Mouse (Mus musculus) heart, adult 2 months (tissue): ENCODE data around the gene Ndufab1.

ENCODE experiments used
- CTCF ChIP-seq: fragments of 200-600 bp; IDR thresholded peaks from 2 replicates; pipeline ENCODE4 v1.8.1; 2022; ENCODE audit warnings: antibody characterized with exemption, mild to moderate bottlenecking, moderate library complexity
- EP300 ChIP-seq: fragments of 200-500 bp; IDR thresholded peaks from 2 replicates; pipeline ENCODE4 v1.6.1; 2011; ENCODE audit warnings: low read depth, low read length, control low read depth; ENCODE audit not compliant: insufficient read depth

- no peak for TF ChIP-seq EP300
- TF ChIP-seq CTCF = no peak
Measured at GRCm38 (mm10) chr7:122123518-122123917, 21.8 kb upstream of the Ndufab1 start.
